Mouse (Mus musculus): Measurements from ENCODE around the gene Strn4.

Gene Strn4

DNA sequence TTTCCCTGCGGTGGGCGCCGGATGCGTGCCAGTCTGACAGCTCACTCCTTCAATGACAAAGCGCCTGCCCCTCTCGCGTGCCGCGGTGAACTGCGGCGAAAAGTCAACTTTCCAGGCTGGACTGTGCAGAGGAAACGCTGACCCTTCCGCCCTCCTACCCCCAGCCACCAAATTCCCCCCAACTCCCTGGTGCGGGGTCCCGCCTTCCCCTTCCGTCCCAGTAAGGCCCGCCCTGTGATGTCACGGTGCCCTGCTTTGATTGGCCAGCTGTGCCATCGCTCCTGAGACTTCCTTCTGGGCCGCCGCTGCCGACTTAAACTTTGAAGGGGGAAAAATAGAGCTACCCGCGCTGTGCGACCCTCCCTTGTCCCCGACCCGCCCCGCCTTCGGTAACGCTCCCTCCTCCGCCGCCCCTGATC, 27.0 kb downstream of the Strn4 start, which contains the start of gene Prkd2:
Gene Prkd2 (plus strand): TSS at position 258 of the 419 bp plus-strand sequence.
- peak; percentile 90 to 93 for DNase-seq

DNA sequence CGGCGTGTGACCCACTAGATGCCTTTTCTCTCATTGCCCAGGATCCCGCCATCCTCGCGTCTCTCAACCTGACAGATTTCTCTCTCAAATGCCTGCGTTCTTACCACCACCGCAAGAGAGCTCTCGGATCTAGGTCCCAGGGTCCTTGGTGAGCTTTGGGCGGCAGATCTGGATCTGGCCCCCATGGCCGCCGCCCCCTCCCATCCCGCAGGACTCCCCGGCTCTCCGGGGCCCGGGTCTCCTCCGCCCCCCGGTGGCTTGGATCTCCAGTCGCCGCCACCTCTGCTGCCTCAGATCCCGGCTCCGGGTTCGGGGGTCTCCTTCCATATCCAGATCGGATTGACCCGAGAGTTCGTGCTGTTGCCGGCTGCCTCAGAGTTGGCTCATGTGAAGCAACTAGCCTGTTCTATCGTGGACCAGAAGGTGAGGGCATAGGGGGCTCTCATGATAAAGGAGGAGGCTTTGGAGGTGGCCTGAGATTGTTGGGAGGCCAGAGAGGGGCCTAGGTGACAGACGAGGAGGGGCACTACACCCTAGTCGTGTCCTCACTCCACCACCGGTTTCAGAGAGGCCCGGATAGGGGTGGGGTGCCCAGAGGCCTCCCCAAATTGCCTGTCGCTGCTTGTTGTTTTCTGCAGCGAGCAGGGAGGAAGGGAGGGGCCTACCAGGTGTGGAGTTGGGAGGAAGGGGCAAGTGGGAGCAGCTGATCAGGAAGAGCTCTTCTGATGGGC, 27.9 kb downstream of the Strn4 start:
- peak in 1 of 2 experiments; percentile 25 for DNase-seq

- DNase-seq, result no peak
Measured at GRCm38 (mm10) chr7:16844696-16845071, 29.0 kb downstream of the Strn4 start.

GRCm38 (mm10) chr7:16845072-16845819, 29.6 kb downstream of the Strn4 start:
- peak; percentile 43 to 45 for DNase-seq

GRCm38 (mm10) chr7:16845820-16846167, 30.1 kb downstream of the Strn4 start:
- no peak for DNase-seq

GRCm38 (mm10) chr7:16846775-16847174, 31.1 kb downstream of the Strn4 start:
- no peak for DNase-seq

- no peak for DNase-seq
Measured at GRCm38 (mm10) chr7:16847507-16847906, 31.8 kb downstream of the Strn4 start.

- peak in 1 of 2 experiments; percentile 40 for DNase-seq
Measured at GRCm38 (mm10) chr7:16848579-16848978, 32.9 kb downstream of the Strn4 start.

DNA sequence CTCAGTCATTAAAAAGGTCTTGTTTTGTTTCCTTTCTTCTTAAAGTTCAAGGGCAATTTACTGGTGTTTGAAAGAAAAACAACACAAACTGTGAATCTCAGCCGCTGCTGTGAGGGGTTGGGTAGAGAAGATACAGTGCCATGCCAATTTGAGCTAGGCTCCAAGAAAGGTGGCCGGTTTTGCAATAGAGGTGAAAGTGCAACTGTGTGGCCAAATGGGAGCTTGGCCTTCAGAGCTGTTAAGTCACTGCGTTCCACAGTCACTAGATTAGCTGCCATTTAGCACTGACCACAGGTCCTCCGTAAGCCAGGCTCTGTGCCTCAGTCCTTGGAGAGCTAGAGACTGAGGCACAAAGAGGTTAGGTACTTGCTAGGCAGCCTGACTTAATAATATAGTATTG, 35.9 kb downstream of the Strn4 start:
- no peak for DNase-seq

- no peak for DNase-seq
Measured at GRCm38 (mm10) chr7:16853302-16853831, 37.7 kb downstream of the Strn4 start.

- DNase-seq, result peak in 1 of 2 experiments; percentile 52
Measured at GRCm38 (mm10) chr7:16858336-16858735, 42.6 kb downstream of the Strn4 start.

GRCm38 (mm10) chr7:16859902-16860651, 44.4 kb downstream of the Strn4 start:
- DNase-seq, result peak in 1 of 2 experiments; percentile 57

DNA sequence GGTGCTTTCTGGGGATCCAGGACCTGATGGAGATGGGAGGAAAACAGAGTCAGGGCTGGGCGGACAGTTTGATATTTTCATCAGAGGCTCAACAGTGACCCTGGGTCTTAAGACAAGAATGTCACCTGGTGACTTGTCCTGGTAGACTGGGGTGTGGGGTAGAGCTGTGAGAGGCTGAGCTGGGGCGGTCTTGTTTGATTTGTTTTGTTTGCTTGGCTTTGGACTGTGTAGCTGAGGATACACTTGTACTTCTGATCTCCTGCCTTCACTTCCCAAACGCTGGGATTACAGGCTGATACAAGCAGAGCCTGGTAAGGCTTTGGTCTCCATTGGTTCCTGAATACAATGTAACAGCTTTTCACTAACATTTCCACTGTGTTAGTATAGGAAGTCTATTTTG, 51.8 kb downstream of the Strn4 start:
- no peak for DNase-seq

DNA sequence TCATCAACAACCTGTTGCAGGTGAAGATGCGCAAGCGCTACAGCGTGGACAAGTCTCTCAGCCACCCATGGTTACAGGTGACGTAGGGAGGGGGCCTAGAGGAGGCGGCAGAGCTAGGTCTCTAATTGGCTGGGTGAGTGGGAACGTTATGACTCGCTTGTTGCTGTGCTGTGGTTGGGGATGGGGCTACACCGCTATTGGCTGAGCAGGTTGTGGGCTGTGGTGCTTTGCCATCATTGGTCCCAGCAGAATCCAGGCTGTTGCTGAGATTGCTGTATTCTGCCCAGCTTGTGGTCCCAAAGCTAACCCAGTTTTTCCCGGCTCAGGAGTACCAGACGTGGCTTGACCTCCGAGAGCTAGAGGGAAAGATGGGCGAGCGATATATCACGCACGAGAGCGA, 53.8 kb downstream of the Strn4 start:
- DNase-seq, result no peak

GRCm38 (mm10) chr7:16871600-16871999, 55.9 kb downstream of the Strn4 start:
- no peak for DNase-seq

- no peak for DNase-seq
Measured at GRCm38 (mm10) chr7:16872478-16872877, 56.8 kb downstream of the Strn4 start.

DNA sequence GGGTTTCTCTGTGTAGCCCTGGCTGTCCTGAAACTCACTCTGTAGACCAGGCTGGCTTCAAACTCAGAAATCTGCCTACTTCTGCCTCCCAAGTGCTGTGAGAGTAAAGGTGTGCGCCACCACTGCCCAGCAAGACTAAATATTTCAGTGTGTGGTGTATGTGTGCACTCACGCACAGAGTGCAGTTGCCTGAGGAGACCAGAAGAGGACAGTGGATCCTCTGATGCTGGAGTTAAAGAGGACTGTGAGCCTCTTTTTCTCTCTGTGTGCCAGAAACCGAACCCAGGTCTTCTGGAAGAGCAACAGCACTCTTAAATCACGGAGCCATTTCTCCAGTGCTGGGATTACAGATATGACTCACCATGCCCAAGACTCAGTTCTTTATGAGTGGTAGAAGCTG, 57.7 kb downstream of the Strn4 start:
- DNase-seq, result no peak

DNA sequence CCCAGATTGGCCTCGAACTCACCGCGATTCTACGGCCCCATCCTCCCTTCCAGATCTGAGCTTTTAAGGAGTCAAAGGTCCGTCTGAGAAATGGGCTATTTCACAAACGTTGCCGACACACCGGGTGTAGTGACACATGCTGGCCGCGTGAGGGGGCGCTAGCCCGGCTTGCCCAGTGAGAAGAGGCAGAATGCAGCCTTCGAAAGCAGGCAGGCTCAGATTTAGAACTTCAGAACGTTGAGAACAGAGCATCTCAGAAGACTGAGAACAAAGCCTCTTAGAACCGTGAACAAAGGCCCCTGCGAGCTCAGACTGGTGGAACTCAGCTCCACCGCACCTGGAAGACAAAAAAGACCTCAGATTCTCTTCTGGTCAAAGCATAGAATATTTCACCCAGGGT, 58.5 kb downstream of the Strn4 start:
- DNase-seq, result peak; percentile 63 to 69

DNA sequence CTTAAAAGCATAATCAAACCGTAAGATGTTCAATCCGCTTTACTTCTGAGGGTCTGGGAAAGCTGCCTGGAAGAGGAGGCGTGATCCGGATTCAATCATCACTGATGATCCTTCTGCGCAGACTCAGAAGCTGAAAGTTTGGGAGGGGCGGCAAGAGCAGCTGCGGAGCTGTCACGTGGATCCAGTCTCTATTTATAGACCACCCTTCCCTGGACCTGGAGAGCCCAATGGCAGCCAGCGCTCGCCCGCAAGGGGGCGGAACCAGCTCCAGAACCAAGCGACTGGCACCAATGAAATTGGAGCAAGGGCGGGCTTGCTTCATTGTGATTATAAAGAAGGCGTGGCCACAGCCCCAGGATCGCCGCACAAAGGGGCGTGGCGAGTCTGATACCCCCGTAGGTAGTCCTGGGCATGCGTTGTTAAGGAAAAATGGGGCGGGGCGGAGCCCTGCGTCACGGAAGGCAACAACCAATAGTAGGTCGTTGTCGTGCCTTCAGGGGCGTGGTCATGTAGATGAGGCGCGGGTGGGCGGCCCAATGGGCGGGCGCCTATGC, 59.1 kb downstream of the Strn4 start:
- peak; percentile 100 for DNase-seq

DNA sequence AGATGAGACGGTGACA, 59.4 kb downstream of the Strn4 start, which contains the start of gene Dact3:
Gene Dact3 (plus strand): TSS at position 8 of the 16 bp plus-strand sequence.
- no peak for DNase-seq

DNA sequence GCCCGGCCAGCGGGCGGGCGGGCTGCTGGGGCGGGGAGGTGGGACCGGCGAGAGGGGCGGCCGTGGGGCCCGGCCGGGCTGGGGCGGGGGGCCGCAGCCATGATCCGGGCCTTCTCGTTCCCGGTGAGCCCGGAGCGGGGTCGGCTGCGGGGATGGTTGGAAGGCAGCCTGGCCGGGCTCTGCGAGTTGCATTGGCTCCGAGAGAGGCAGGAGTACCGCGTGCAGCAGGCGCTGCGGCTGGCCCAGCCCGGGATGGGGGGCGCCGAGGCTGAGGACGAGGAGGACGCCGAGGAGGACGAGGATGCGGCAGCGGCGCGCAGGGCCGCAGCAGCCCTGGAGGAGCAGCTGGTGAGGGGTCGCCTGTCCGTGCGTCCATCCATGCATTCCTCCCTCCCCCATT, 59.6 kb downstream of the Strn4 start:
- DNase-seq, result no peak

GRCm38 (mm10) chr7:16876006-16876405, 60.3 kb downstream of the Strn4 start:
- no peak for DNase-seq

GRCm38 (mm10) chr7:16876608-16877007, 60.9 kb downstream of the Strn4 start:
- no peak for DNase-seq

DNA sequence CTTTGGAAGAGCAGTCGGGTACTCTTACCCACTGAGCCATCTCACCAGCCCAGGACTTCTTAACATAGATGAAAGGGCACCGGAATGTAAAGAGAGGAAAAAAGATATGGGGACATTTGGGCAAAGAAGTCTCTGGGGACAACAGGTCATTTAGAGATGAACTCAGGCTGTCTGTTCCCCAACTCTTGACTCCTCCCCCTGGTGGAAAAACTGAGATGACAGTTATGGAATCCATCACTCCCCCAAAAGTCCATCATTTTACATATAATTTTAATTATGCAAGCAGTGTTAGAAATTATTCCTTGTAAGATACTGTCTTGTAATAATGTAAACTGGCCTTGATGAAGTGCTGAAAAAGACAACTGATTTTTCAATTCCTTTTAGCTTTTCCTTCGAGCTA, 62.0 kb downstream of the Strn4 start:
- DNase-seq, result no peak
